Comparison of ENCODE assay signal across 8 mouse cellular contexts in genomic region chr17:44188042-44188768, GRCm38 (mm10). TPM values are rescaled to one million over a fixed set of nuclear protein-coding genes. Genes with fewer than 3 reads are reported as not detected.
DNase-seq lines count a peak whose midpoint lies in the region; ATAC-seq and TF ChIP-seq lines count a peak whose summit lies in the region.

Clic5 (plus strand) TSS chr17:44188584.

- H3K36me3 ChIP-seq in hindbrain, embryonic 14.5 days (replicated peaks; ENCODE audit: control insufficient read depth, insufficient read depth) = no peaks in the 10 kb centered on the region
- no peaks in the 10 kb centered on the region for H3K36me3 ChIP-seq in midbrain, embryonic 15.5 days (replicated peaks)

- peak within 1 kb of the TSS; percentile 57 for H3K4me2 ChIP-seq in hindbrain, embryonic 14.5 days (replicated peaks)
- H3K4me2 ChIP-seq in midbrain, embryonic 15.5 days = peak within 1 kb of the TSS; percentile 89

- TF ChIP-seq CTCF in gastrocnemius, adult 2 months (IDR thresholded peaks at IDR 0.05) = peak; percentile 65

- peak; percentile 1 for DNase-seq in cerebellum, adult 9-10 months
- DNase-seq in cerebellum, postnatal 4 days (ENCODE audit: low spot score in 2 of 2) = no peak
- DNase-seq in adrenal gland, postnatal 10 days = peak; percentile 72
- DNase-seq in gastrocnemius, adult 2 months = peak; percentile 92
- peak; percentile 30 for DNase-seq in hindbrain, embryonic 14.5 days (ENCODE audit: low spot score)
- DNase-seq in liver = peak; percentile 26
- peak; percentile 29 for DNase-seq in urinary bladder, postnatal 14 days (ENCODE audit: low spot score)

- intact Hi-C loops in gastrocnemius, adult 2 months (cut with DNase I) = loop anchor here (5.0 kb wide), 2 partner anchors 36 to 69 kb away; no protein-coding TSS in a partner anchor

- ATAC-seq in hindbrain, embryonic 14.5 days (ENCODE audit: low FRiP score) = no peak
- 0 out of 2 replicates have a peak, but pooled peaks have one; percentile 52 for ATAC-seq in midbrain, embryonic 15.5 days (replicated peaks)

- H3K27me3 ChIP-seq in hindbrain, embryonic 14.5 days (ENCODE audit: control insufficient read depth, insufficient read depth, low read length) = peaks cover 20% of the 10 kb centered on the region
- H3K27me3 ChIP-seq in midbrain, embryonic 15.5 days (replicated peaks) = peaks cover 15% of the 10 kb centered on the region; the same call in 1 of the 2 replicates

- WGBS in hindbrain, embryonic 14.5 days = 5% methylated on average over 24 of the region's 24 CpGs
- WGBS in midbrain, embryonic 15.5 days = 4% methylated on average over 24 of the region's 24 CpGs

- H3K4me1 ChIP-seq in hindbrain, embryonic 14.5 days (replicated peaks; ENCODE audit: control insufficient read depth, insufficient read depth, low read length) = peaks cover 13% of the 10 kb centered on the region; the same call in 1 of the 2 replicates
- peaks cover 17% of the 10 kb centered on the region for H3K4me1 ChIP-seq in midbrain, embryonic 15.5 days

- H3K4me3 ChIP-seq in gastrocnemius, adult 2 months = peak within 1 kb of the TSS; percentile 94
- peak within 1 kb of the TSS; percentile 31 for H3K4me3 ChIP-seq in hindbrain, embryonic 14.5 days (replicated peaks; ENCODE audit: low read length)
- peak within 1 kb of the TSS; percentile 40 for H3K4me3 ChIP-seq in midbrain, embryonic 15.5 days

- H3K9me3 ChIP-seq in hindbrain, embryonic 14.5 days (ENCODE audit: control insufficient read depth, low read length) = no peaks in the 10 kb centered on the region
- H3K9me3 ChIP-seq in midbrain, embryonic 15.5 days = no peaks in the 10 kb centered on the region

- peak within 1 kb of the TSS; percentile 97 for H3K27ac ChIP-seq in gastrocnemius, adult 2 months
- H3K27ac ChIP-seq in hindbrain, embryonic 14.5 days = no peak within 1 kb of the TSS
- H3K27ac ChIP-seq in midbrain, embryonic 15.5 days = no peak within 1 kb of the TSS

- no peak within 1 kb of the TSS; the same call in 1 of the 2 replicates for H3K9ac ChIP-seq in hindbrain, embryonic 14.5 days
- peak within 1 kb of the TSS; percentile 3; the same call in 1 of the 2 replicates for H3K9ac ChIP-seq in midbrain, embryonic 15.5 days

RNA-seq across cellular contexts. Expression of gene Clic5, which starts in this region (rescaled TPM):
- 10 to 100 TPM; 24.1 to 39.0 TPM for total RNA-seq in adrenal gland, postnatal 10 days (2021)
- total RNA-seq in gastrocnemius, adult 2 months (2021) = 100 to 1,000 TPM; 121 to 159 TPM
- polyA plus RNA-seq in hindbrain, embryonic 14.5 days (2014; fragmentation: Nextera tagmentation; extraction: Ambion mirVana) = 0.39 and 0.46 TPM in 2 replicates
- 0.33 and 0.44 TPM in 2 replicates for polyA plus RNA-seq in midbrain, embryonic 15.5 days (2015; fragmentation: Nextera tagmentation; extraction: Ambion mirVana)

Comparison
In these comparisons a context has a peak if more than half of its experiments do, and no peak if none do; other contexts are left out.
1. DNase-seq: peak in cerebellum, adult 9-10 months (single experiment), adrenal gland, postnatal 10 days (single experiment), gastrocnemius, adult 2 months (single experiment), liver (single experiment) and urinary bladder, postnatal 14 days (single experiment); none in cerebellum, postnatal 4 days (0 of 2).
2. Peak in DNase-seq, H3K4me3 ChIP-seq and H3K4me2 ChIP-seq in hindbrain, embryonic 14.5 days; RNA of the gene not detected or under 1 TPM.
3. Peak in ATAC-seq, H3K4me3 ChIP-seq, H3K9ac ChIP-seq and H3K4me2 ChIP-seq in midbrain, embryonic 15.5 days; RNA of the gene not detected or under 1 TPM.
4. H3K4me3 ChIP-seq: peak in every context shown above with its lines; median percentile 94 in gastrocnemius, adult 2 months; 40 in midbrain, embryonic 15.5 days; 31 in hindbrain, embryonic 14.5 days.